Mouse (Mus musculus) testis, adult 2 months (tissue): Measurements from ENCODE around the gene Pitpna.

Source experiments
- CTCF ChIP-seq: fragments of 200-500 bp; IDR thresholded peaks from 2 replicates; pipeline ENCODE4 v1.5.1; 2012; ENCODE audit warnings: low read depth, mild to moderate bottlenecking, inconsistent platforms, low read length, moderate library complexity; ENCODE audit not compliant: control insufficient read depth, insufficient read depth, insufficient replicate concordance
- POLR2A ChIP-seq: fragments of 200-500 bp; IDR thresholded peaks from 2 replicates; pipeline ENCODE4 v1.6.1; 2012; ENCODE audit warnings: low read depth, mild to moderate bottlenecking, inconsistent platforms, low read length, moderate library complexity; ENCODE audit not compliant: control insufficient read depth

DNA sequence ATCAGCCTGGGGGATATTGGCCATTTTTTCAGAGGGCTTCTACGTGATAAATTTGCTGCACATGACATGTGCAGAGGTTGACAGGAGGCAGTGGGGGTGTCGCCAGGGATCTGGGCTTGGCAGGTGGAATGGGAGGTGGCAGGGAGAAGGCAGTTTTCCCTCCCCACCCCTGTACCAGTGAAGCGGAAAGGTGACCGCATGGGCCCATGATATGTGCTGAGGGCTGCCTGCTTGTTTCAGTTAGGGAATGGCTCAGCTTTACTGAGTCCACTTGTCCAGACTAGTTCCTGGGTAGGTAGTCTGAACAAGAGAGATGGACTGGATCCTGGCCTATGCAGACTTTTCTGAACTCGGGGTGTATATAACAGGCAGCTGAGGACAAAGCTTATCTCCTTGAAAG lies 36.6 kb upstream of the Pitpna start:
- TF ChIP-seq POLR2A (no peak), CTCF (no peak)
